Mouse (Mus musculus) heart, adult 2 months (tissue): Measurements from ENCODE around the gene Coro6. TPM values are rescaled to one million over a fixed set of nuclear protein-coding genes. Genes with fewer than 3 reads are reported as not detected.

Experiments
- DNase-seq, 2 experiments: peaks; one replicate each; pipeline ENCODE4 v3.0.0; 2021
- H3K27ac ChIP-seq: fragments of 200-600 bp; 2 replicates; pipeline ENCODE4 v1.8.1; 2022
- H3K27me3 ChIP-seq: fragments of 200-500 bp; 2 replicates; pipeline ENCODE4 v1.6.1; 2012; ENCODE audit warnings: mild to moderate bottlenecking, low read length, inconsistent platforms, mixed read lengths; ENCODE audit not compliant: control insufficient read depth, insufficient read depth
- H3K36me3 ChIP-seq: fragments of 200-500 bp; 2 replicates; pipeline ENCODE4 v1.6.1; 2012; ENCODE audit warnings: low read length, inconsistent platforms; ENCODE audit not compliant: control insufficient read depth, insufficient read depth
- H3K4me1 ChIP-seq: fragments of 200-500 bp; 2 replicates; pipeline ENCODE4 v1.6.1; 2011; ENCODE audit warnings: low read length; ENCODE audit not compliant: control insufficient read depth, insufficient read depth
- H3K4me3 ChIP-seq: fragments of 200-600 bp; 2 replicates; pipeline ENCODE4 v1.8.1; 2022
- H3K79me2 ChIP-seq: fragments of 200-500 bp; replicated peaks from 2 replicates; pipeline ENCODE4 v1.6.1; 2012; ENCODE audit warnings: mild to moderate bottlenecking, inconsistent platforms, low read length, moderate library complexity, mixed read lengths; ENCODE audit not compliant: control insufficient read depth, insufficient read depth
- H3K9ac ChIP-seq: fragments of 200-500 bp; 2 replicates; pipeline ENCODE4 v1.6.1; 2012; ENCODE audit warnings: low read depth, mild to moderate bottlenecking, control low read depth, inconsistent platforms, low read length, mixed read lengths
- CTCF ChIP-seq: fragments of 200-600 bp; IDR thresholded peaks from 2 replicates; pipeline ENCODE4 v1.8.1; 2022; ENCODE audit warnings: antibody characterized with exemption, mild to moderate bottlenecking, moderate library complexity
- EP300 ChIP-seq: fragments of 200-500 bp; IDR thresholded peaks from 2 replicates; pipeline ENCODE4 v1.6.1; 2011; ENCODE audit warnings: low read depth, low read length, control low read depth; ENCODE audit not compliant: insufficient read depth
- POLR2A ChIP-seq: fragments of 200-500 bp; IDR thresholded peaks from 2 replicates; pipeline ENCODE4 v1.6.1; 2011; ENCODE audit warnings: mild to moderate bottlenecking, low read depth, low read length, control low read depth; ENCODE audit not compliant: insufficient read depth
- WGBS: fragments of 180-500 bp; shearing (Covaris S2); methylation state at CpG from one replicate; pipeline ENCODE4 v1.1.7; 2018; 5-methylcytosine and 5-hydroxymethylcytosine counted together
- intact Hi-C: fragments of 180-260 bp; cut with DNase I; formaldehyde crosslinking; loops from one replicate; pipeline ENCODE4 v1.15.1; 2025
- polyA plus RNA-seq: library from polyadenylated mRNA; depleted of rRNA; stranded (reverse); fragments of >200 nt; gene quantifications from 2 replicates; pipeline ENCODE4 v1.2.3, GENCODE M21; 2012
- total RNA-seq, 2 experiments: library from RNA; stranded (reverse); gene quantifications; 2 replicates each; pipeline ENCODE4 v1.2.3; 2021

Gene Coro6
- total and polyA plus RNA-seq, 3 experiments = 207 to 482 (median 213) TPM

- 0 out of 2 replicates have a peak overlapping the region, but pooled peaks have one; percentile 26 for H3K27ac ChIP-seq
- 92% methylated on average over 4 of the region's 4 CpGs for WGBS
- peaks cover 2% of the 10 kb centered on the region; the same call in 1 of the 2 replicates for H3K79me2 ChIP-seq
- H3K4me1 ChIP-seq = peaks cover 25% of the 10 kb centered on the region
- TF ChIP-seq POLR2A (no peak), CTCF (no peak), EP300 (no peak)
- DNase-seq = no peak
- H3K9ac ChIP-seq = no peak overlapping the region
- intact Hi-C loops = loop anchor here (1.0 to 2.0 kb wide), 2 partner anchors 11 to 185 kb away; no protein-coding TSS in a partner anchor
- peaks cover 2% of the 10 kb centered on the region; the same call in 1 of the 2 replicates for H3K36me3 ChIP-seq
- no peaks in the 10 kb centered on the region for H3K27me3 ChIP-seq
- no peak overlapping the region for H3K4me3 ChIP-seq
These were observed 39.8 kb downstream of the Coro6 start for GRCm38 (mm10) chr11:77501971-77502370.

GRCm38 (mm10) chr11:77502481-77502880 lies 40.3 kb downstream of the Coro6 start:
- H3K9ac ChIP-seq = no peak overlapping the region
- peaks cover 23% of the 10 kb centered on the region for H3K4me1 ChIP-seq
- H3K27me3 ChIP-seq = no peaks in the 10 kb centered on the region
- WGBS = 61% methylated on average over 6 of the region's 6 CpGs
- no peak overlapping the region for H3K4me3 ChIP-seq
- TF ChIP-seq POLR2A = no peak
- no peak for TF ChIP-seq EP300
- no peak for TF ChIP-seq CTCF
- no peak for DNase-seq
- peaks cover 2% of the 10 kb centered on the region; the same call in 1 of the 2 replicates for H3K79me2 ChIP-seq
- H3K27ac ChIP-seq = peak overlapping the region; percentile 26
- peaks cover 2% of the 10 kb centered on the region; the same call in 1 of the 2 replicates for H3K36me3 ChIP-seq
- intact Hi-C loops = no loop called here

GRCm38 (mm10) chr11:77503511-77503910 lies 41.3 kb downstream of the Coro6 start:
- 34% methylated on average over 3 of the region's 3 CpGs for whole genome bisulfite sequencing
- peaks cover 2% of the 10 kb centered on the region; the same call in 1 of the 2 replicates for H3K79me2 ChIP-seq
- H3K4me3 ChIP-seq = no peak overlapping the region
- intact Hi-C loops = no loop called here
- H3K9ac ChIP-seq = no peak overlapping the region
- TF ChIP-seq POLR2A (no peak), CTCF (no peak), EP300 (no peak)
- H3K27me3 ChIP-seq = no peaks in the 10 kb centered on the region
- DNase-seq = peak in 1 of 2 experiments; percentile 63
- H3K4me1 ChIP-seq = peaks cover 16% of the 10 kb centered on the region
- H3K27ac ChIP-seq = peak overlapping the region; percentile 1
- peaks cover 2% of the 10 kb centered on the region; the same call in 1 of the 2 replicates for H3K36me3 ChIP-seq

GRCm38 (mm10) chr11:77504377-77504776 lies 42.2 kb downstream of the Coro6 start:
- DNase-seq = peak in 1 of 2 experiments; percentile 23
- Histone ChIP-seq H3K4me1 (peaks cover 13% of the 10 kb centered on the region), H3K9ac (no peak overlapping the region), H3K36me3 (peaks cover 2% of the 10 kb centered on the region; the same call in 1 of the 2 replicates), H3K4me3 (no peak overlapping the region), H3K27me3 (no peaks in the 10 kb centered on the region), H3K27ac (no peak overlapping the region), H3K79me2 (peaks cover 2% of the 10 kb centered on the region; the same call in 1 of the 2 replicates)
- intact Hi-C loops = no loop called here
- TF ChIP-seq EP300 = no peak
- no peak for TF ChIP-seq POLR2A
- TF ChIP-seq CTCF = no peak
- 94% methylated on average over 19 of the region's 19 CpGs for WGBS

- Histone ChIP-seq H3K4me3 (no peak overlapping the region), H3K4me1 (peaks cover 13% of the 10 kb centered on the region), H3K27ac (no peak overlapping the region), H3K79me2 (peaks cover 2% of the 10 kb centered on the region; the same call in 1 of the 2 replicates), H3K9ac (no peak overlapping the region), H3K36me3 (peaks cover 2% of the 10 kb centered on the region; the same call in 1 of the 2 replicates), H3K27me3 (no peaks in the 10 kb centered on the region)
- TF ChIP-seq POLR2A (no peak), CTCF (no peak), EP300 (no peak)
- intact Hi-C loops = loop anchor here (5.0 kb wide), 1 partner anchor 122 kb away; no protein-coding TSS in a partner anchor
- WGBS = 82% methylated on average over 22 of the region's 22 CpGs
- no peak for DNase-seq
These were observed 43.2 kb downstream of the Coro6 start for GRCm38 (mm10) chr11:77505291-77505980.

GRCm38 (mm10) chr11:77506273-77506672 lies 44.1 kb downstream of the Coro6 start:
- DNase-seq = peak in 1 of 2 experiments; percentile 19
- TF ChIP-seq CTCF = no peak
- no peak for TF ChIP-seq EP300
- no peak for TF ChIP-seq POLR2A
- H3K4me3 ChIP-seq = no peak overlapping the region
- no peaks in the 10 kb centered on the region for H3K27me3 ChIP-seq
- no peak overlapping the region for H3K9ac ChIP-seq
- no peaks in the 10 kb centered on the region for H3K79me2 ChIP-seq
- no peak overlapping the region for H3K27ac ChIP-seq
- peaks cover 13% of the 10 kb centered on the region for H3K4me1 ChIP-seq
- H3K36me3 ChIP-seq = no peaks in the 10 kb centered on the region
- WGBS = 85% methylated on average over 14 of the region's 14 CpGs
- intact Hi-C loops = loop anchor here (5.0 kb wide), 1 partner anchor 121 kb away; no protein-coding TSS in a partner anchor
